Mouse (Mus musculus) layer of hippocampus, postnatal 10 days (tissue): ENCODE results near the gene Mapre3. TPM values are rescaled to one million over a fixed set of nuclear protein-coding genes. Genes with fewer than 3 reads are reported as not detected.
A peak's percentile ranks its signal among the peaks of the same experiment; 100 is the strongest.

Source experiments
- DNase-seq, 2 experiments: peaks; one replicate each; pipeline ENCODE4 v3.0.0; 2021; ENCODE audit warnings: low spot score in 2 of 2
- total RNA-seq, 2 experiments: library from RNA; stranded (reverse); gene quantifications; 2 replicates each; pipeline ENCODE4 v1.2.3; 2021

Mapre3 gene
- total RNA-seq, 2 experiments from 2014 or later: 202 to 212 TPM

DNA sequence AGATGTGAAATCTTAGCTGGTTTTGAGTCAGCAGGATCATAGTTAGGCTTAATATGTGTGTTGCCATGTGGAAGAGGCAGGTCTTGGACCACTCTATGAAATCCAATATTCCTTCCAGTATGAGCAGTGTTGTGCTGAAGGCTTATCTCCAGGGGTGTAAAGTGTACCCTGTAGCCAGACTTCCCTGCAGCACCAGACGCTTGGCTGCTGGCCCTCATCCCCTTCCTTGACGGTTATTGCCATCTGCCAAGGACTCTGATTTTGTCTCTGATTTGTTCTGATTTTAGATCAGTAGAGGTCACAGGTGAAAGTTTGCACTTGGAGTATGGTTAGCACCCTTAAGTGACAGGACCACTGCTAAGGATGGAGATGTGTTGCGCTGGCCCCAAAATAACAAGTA lies 8.7 kb downstream of the Mapre3 start:
- no peak for DNase-seq

DNA sequence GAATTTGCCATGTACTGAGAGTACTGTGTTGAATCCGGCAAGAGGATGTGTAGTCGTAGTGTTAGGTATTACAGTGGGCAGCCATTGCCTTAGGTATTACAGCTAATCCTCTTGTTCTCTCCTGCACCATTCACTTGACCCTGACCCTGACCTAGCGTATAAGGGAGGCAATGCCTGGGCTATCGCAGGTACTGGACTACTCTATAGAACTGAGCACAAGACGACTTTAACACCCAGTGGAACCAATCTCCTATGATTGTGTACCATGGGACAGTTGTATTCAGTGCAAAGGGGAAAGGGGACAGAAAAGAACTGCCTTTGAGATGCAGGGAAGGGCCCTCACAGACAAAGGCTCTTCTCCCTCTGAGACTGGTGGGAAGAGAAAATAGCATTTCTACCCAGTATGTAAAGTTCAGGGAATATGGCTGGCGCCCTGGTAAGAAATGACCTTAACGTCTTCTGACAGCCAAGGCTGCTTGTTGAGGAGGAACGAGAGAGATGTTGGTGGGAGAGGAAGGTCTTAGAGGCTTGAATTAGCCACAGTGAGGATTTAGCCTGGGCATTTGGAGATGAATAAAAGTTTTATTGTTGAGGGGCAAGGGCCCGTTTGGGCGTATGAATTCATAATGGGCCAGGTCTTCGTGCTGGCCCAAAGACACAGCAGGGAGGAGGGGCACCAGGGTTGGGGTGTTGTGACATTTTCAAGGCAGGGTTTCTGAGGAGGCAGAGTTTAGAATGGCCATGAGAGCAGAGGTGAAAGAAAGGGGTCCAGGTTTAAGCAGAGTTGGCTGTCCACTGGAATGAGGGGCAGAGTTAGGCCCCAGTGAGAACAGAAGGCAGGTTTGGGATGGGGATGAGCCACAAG lies 9.9 kb downstream of the Mapre3 start:
- DNase-seq: no peak

DNA sequence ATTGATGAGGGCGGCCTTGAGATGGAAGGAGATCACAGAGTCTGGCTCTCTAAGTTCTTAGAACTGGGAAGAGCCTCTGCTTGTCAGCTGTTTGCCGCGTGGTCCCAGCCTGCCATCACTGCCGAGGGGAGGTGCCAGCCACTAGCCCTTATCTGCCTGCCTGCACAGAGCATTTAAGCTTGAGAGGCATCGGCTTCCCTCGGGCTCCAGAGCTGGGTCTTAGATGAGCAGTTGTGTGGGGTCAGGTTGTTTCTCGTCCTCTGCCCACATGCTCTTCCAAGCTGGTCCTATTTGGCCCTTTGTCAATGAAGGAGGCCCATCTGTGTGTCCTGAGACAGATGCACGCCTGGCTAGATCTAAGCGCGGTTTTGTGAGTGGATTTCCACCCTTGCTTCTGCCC lies 10.7 kb downstream of the Mapre3 start:
- DNase-seq: no peak

DNA sequence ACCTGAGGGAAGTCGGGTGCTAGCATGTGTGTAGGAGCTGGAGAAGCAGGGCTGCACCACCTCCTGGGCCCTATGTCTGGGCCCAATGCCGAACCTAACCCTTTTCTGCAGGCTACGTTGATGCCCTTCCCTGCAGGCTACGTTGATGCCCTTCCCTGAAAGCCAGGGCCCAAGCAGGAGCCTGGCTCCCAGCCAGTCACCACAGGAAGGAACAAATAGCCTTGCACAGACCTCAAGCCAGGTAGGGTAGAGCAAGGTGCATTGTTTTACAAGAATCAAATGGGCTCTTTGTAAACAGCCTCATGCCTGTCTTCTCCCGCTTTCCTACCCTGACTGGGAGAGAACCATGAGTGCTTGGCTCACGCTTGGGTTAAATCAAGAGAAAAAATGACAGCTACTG lies 11.4 kb downstream of the Mapre3 start:
- no peak for DNase-seq

DNA sequence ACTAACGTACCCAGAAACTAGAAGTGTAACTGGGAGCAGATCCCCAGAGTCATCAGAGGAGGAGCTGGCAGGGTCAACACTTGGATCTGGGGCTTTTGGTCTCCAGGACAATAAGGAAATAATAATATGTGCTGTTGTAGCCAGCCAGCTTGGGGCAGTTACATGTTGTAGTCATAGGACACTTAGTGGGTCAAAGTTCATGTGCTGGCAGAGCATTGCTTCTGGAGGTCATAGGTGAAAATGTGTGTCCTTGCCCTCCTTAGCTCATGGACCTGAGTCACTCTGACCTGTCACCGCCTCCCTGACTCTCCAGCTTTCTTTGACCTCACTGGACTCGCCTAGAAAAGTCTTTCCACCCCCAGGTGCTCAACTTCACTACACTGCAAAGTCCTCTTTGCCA lies 19.0 kb downstream of the Mapre3 start:
- DNase-seq: no peak

DNA sequence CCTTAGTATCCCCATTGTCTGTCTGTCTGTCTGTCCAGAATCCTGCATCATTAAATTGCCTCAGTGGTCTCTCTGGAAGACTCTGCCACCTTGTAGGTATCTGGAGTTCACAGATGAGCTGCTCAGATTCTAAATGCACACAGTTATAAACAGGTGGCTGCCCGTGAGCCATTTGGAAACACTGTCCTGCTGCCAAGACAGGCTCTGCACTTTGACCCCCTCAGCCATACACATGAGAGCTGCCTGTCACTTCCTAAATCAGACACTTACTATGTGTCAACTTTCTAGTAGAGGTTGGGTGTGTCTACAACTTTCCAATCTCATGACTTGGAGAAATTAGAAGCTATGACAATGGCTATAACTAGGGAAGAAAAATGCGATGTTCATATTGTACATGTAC lies 25.3 kb downstream of the Mapre3 start:
- DNase-seq: no peak

DNA sequence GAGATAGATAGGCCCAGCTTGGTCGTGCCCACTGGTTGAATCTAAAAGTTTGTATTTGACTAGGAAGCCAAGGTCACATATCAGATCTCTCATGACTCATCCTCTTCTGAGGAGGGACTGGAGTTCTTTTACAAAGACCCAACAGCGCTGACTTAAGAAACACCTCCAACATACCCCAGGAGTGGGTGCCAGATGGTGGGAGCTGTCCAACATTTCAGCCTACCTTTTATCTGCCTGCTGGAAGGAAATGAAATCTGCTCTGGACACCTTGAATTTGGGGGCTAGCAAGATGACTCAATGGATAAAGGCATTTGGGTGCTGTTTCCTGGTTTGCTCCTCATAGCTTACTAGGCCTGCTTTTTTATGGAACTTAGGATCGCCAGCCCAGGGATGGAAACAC lies 27.5 kb downstream of the Mapre3 start:
- no peak for DNase-seq

DNA sequence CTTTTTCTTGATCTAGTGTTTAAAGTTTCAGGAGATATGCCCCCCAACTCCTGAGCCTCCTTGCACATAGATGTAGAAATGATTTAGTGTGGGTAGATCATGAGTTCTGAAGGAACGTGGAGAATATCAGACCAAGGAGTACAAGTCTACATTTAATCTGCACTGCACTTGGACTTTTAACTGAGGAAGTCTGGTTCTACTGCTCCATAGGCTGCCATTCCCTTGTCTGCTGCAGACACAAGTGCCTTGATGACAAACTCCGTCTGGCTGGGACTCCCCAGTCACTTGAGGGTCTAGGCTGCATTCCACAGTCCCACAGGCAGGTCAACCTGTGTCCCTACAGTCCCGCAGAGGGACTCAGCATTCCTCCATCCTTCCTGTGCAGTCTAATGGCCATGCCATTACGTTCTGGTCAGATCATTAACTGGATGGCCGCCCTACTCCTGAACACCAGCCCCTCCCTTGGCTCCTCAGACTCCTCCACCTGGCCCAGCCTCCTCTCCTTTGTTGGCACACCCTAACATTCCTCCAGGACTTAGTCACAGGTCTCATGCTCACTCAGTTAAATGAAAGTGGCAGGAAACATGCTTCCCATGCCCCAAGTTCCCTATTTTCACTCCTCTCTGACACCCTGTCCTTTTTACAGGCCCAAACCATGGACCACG lies 35.6 kb downstream of the Mapre3 start:
- DNase-seq: no peak

DNA sequence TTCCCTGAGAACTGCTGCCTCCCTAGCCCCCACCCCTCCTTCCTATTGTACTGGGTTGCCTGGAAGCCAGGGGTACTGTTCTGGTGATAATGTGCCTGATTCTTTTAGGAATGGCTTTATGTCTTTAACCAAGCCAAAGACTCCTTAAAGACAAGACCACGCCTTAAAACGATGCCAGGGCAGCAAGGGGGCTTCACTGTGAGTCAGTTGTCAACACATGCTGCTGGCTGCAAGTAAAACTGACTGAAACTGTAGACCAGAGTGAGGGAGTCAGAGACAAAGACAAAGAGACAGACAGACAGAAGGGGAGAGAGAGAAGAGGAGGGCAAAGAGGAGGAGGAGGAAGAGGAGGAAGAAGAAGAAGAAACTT lies 36.1 kb downstream of the Mapre3 start:
- DNase-seq: no peak

DNA sequence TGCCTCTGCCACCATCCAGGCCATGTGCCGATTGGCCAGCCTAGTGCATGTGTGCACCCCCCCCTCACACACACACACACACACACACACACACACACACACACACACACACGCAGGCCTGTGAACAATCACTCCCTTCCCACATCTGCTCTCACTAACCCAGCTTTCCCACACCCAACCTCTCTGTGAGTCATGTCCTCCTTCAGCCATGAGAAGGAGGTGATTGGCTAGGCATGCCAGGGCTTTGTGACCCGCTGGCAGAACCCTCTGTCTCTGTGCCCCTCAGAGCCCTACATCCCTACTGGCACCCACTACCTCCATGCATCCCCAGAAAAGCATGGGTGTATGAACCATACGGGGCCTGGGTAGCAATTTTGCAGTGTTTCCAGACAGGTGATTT lies 39.1 kb downstream of the Mapre3 start:
- DNase-seq: no peak

DNA sequence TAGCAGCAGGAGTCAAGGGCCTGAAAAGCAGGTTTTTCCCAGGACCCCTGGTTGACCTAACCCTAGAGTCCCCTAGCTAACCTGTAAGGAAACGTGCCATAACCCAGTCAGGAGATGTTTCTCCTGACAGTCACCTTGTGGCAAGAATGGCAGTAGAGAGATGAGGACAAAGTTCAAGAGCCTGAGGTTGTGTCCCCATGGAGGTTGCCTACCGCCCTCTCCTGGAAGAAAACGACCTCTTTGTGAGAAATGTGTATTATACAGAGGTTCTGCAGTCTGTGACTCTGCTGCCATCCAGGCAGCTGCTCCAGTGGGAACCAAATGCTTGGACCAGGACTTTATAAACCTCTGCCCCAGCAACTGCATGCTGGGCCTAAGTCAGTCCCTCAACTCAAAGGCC lies 41.2 kb downstream of the Mapre3 start:
- DNase-seq: no peak

DNA sequence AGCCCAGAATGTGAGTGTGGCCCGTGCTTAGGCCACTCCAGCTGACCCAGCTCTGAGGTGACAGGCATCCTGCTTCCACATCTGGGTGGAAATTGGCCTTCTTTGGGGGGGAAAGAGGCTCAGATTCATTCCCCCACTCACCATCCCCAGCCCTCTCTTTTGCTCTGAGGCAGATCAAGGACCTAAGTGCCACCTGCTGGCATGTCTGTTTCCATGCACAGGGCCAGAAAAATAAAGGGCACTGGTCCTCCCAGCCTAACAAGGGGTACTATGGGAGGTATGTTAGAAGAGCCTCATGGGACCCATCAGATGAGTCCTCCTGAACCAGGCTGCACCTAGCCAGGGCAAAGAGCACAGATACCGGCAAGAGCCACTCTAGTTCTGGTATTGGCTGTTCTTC lies 41.7 kb downstream of the Mapre3 start:
- no peak for DNase-seq

DNA sequence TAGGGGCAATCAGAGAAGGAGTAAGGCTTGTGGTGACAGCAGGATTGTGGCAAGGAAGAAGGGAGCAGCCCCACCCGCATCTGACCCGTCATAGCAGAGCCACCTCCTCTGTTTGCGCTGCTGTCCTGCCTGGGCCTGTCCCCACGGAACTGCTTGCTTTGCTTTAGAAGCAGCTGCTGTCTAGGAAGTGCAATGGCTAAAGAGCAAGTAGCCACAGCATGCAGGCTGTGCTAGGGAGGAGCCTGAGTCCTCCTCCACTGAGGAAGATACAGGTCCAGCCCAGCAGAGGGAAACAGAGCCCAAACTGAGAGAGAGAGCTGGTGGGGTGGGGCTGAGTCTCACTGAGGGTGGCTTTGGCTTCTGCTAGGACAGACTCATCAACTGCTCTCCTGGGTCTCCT lies 49.4 kb downstream of the Mapre3 start:
- no peak for DNase-seq

DNA sequence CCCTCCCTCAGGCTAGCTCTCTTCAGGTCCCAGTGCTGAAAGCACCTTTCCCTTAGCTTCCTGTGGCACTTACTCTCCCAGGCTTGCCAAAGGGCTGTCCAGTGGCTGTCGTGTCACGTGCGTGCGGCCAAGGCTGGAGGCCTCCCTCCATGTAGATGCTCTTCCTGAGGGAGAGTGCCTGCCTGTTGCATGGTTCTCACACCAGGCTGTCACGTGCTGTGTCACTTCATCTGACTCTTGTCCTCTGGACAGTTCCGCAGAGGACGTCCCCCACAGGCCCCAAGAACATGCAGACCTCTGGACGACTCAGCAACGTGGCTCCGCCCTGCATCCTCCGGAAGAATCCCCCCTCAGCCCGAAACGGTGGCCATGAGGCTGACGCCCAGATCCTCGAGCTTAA lies 49.9 kb downstream of the Mapre3 start:
- DNase-seq: no peak

DNA sequence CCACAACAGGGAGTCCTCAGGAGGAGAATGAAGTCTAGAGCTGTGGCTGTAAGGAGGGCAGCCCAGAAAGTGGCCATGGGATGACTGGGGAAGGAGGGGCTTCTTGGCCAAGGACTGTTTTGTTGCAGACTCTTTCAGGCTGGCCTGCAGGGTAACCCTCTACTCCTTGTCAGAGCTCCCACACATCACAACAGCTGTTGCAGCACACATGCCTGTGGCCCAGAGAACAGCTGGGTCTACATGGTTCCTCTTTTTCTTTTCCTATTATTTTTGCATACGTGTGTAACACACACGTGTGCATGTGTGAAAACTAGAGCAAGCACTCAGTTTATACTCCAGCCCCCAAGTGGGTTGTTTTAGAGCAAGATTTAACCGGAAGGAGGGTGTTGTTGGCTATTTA lies 52.4 kb downstream of the Mapre3 start:
- no peak for DNase-seq

DNA sequence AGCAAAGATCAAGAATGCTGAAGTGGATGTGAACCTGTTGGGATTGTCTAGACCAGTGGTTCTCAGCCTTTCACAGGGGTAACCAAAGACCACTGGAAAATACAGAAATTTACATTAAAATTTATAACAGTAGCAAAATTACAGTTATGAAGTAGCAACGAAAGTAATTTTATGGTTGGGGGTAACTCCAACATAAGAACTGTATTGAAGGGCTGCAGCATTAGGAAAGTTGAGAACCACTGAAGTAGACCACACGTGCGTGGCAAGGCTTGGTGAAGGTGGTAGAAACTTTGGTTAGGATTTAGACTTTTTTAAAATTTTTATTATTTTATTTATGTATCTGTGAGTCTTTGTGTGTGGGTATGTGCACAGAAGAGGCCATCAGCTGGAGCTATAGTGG lies 53.3 kb downstream of the Mapre3 start, which contains the start of gene Tmem214:
Gene Tmem214 (plus strand): TSS at position 301 of the 400 bp plus-strand sequence.
- no peak for DNase-seq

DNA sequence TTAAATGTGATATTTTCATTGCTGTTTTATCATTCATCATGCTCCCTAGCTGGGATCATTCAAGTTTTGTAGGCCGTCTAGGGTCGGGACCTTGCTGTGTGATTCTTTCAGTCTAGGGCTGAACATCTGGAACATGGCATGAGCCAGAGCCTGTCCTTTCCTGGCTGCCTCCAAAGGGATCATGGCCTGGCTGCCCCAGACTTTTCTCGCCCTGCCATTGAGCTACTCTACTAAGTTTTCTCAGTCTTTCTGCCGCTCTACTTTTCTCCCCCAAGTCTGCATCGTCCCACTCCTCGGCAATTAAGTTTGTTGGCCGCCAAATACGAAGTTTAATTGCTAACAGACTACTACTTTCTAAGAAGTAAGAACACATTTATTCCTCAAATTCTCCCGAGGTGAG lies 54.5 kb downstream of the Mapre3 start:
- DNase-seq: no peak

DNA sequence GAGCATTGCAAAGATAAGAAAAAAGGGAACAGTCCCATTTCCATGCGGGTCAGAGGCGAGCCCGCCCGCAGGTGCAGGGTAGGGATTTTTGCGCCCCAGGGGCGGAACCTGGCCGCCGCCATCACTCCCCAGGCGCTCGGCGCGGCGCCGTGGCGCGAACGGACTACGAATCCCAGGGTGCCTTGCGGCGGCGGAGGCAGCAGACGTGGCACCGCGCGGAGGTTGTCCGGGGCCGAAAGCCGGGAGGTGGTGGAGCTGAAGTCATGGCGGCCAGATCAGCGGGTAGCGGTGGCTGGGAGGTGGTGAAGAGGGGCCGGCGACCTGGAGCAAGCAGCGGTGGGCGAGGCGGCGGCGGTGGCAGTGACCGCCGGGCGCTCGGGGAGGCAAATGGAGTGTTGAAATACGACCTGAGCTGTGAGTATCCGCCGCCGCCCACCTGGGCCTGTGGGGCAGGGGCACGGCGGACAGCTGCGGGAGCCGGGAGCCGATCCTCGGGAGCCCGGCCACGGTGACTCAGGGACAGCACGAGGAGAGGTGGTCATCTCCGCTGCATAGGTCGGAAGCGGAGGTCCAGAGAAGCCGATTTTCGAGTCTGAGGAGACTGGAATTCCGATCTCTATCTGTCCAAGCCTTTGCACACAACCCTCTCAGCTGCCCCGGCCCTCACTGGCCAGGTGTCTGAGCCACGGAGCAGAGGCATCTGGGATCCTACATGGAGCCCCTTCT lies 55.1 kb downstream of the Mapre3 start:
- DNase-seq: peak; percentile 89 to 94

DNA sequence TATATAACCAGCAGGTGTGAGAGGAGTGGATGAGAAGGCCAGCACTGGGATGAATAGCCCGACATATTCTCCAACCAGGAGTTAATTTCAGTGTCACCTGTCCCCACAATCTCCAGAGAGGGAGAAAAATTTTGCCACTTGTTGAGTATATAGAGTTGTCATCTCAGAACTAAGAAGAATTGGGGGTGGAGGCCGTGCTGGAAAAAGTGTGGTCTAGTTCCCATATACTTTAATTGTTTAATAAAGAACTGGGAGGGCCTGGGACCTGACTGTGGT lies 55.6 kb downstream of the Mapre3 start:
- no peak for DNase-seq

DNA sequence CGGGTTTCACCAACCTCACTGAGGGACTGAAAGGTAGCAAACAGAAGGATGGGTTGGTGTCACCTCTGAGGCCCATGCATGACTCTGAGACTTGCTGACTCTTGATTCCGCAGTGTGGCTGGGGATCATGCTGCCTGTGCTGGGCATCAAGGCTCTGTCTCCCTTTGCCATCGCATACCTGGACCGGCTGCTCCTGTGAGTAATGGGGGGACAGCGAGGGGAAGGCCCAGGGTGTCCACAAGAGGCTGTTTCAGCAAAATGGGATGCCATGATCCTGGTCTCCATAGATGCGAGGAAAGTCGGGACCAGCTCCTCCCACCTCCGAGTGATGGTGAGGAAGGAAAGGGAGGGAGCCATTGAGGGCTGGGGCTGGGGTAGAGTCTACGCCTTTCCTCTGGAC lies 58.1 kb downstream of the Mapre3 start:
- DNase-seq: no peak

DNA sequence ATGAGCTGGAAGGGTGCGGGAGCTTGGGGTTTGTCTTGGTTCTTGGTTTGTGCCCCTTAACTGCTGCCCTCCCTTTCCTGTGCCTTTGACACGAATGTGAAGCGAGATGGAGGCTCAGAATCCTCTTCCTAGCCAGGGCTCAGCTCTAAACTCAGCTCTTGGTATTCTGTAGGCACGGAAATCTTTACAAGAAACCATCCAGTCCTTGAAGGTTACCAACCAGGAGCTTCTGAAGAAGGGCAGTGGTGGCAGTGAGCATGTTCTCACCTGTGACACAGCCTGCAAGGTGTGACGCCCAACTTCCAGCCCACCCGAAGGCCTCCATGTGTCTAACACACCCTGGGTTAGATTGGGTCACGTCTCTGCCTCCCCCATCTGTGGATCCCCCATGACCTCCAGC lies 59.9 kb downstream of the Mapre3 start:
- no peak for DNase-seq

DNA sequence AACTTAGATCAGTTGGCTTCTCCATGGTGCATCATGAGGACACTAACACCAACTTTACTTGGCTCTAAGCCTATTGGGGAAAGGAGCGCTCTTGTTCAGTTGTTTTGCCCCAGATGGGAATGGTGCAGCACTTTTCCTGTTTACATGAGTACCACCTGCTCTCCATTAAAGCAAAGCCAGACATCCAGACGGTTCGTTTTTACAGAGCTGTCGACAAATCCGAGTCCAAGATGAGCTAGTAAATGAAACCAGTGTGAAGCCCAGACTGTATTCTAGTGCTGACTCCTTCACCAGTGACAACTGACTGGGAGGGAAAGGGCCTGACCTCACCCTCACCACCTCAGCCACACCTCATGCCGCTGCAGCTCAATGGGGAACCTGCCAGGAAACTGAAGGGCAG lies 64.2 kb downstream of the Mapre3 start:
- DNase-seq: peak in 1 of 2 experiments; percentile 41
